Mouse (Mus musculus) intestine, embryonic 16.5 days (tissue): Measurements from ENCODE around the gene Gm21887. TPM values are rescaled to one million over a fixed set of nuclear protein-coding genes. Genes with fewer than 3 reads are reported as not detected.
"Not testable (repeated sequence)": the region's sequence is repeated elsewhere in the genome, so short reads cannot be mapped to it uniquely, and the experiment has no call there.

Source experiments
- ATAC-seq: fragments of 200-750 bp; cut with Nextera tagmentation; 2 replicates; pipeline ENCODE4 v1.8.0; 2017; ENCODE audit warnings: moderate TSS enrichment, moderate library complexity
- H3K27ac ChIP-seq: fragments of 300-500 bp; sonication (generic); 2 replicates; pipeline ENCODE4 v1.5.1; 2014; ENCODE audit warnings: mild to moderate bottlenecking, low read length
- H3K27me3 ChIP-seq: fragments of 300-500 bp; sonication (generic); replicated peaks from 2 replicates; pipeline ENCODE4 v1.6.1; 2014; ENCODE audit warnings: low read length, control low read depth, mixed read lengths; ENCODE audit not compliant: control insufficient read depth, insufficient read depth
- H3K36me3 ChIP-seq: fragments of 300-500 bp; sonication (generic); 2 replicates; pipeline ENCODE4 v1.6.1; 2014; ENCODE audit warnings: low read length, control low read depth; ENCODE audit not compliant: control insufficient read depth, insufficient read depth
- H3K4me1 ChIP-seq: fragments of 300-500 bp; sonication (generic); 2 replicates; pipeline ENCODE4 v1.6.1; 2014; ENCODE audit warnings: low read length, control low read depth, mixed read lengths; ENCODE audit not compliant: control insufficient read depth, insufficient read depth
- H3K4me2 ChIP-seq: fragments of 300-500 bp; sonication (generic); 2 replicates; pipeline ENCODE4 v1.6.1; 2014; ENCODE audit warnings: low read depth, low read length, control low read depth
- H3K4me3 ChIP-seq: fragments of 300-500 bp; sonication (generic); 2 replicates; pipeline ENCODE4 v1.5.1; 2014; ENCODE audit warnings: mild to moderate bottlenecking, low read length
- H3K9ac ChIP-seq: fragments of 300-500 bp; sonication (generic); 2 replicates; pipeline ENCODE4 v1.6.1; 2014; ENCODE audit warnings: low read depth, low read length
- H3K9me3 ChIP-seq: fragments of 300-500 bp; sonication (generic); 2 replicates; pipeline ENCODE4 v1.6.1; 2016; ENCODE audit warnings: low read length, control low read depth; ENCODE audit not compliant: control insufficient read depth
- WGBS: fragments of 180-500 bp; shearing (Covaris S2); extraction: QIAGEN DNeasy Blood & Tissue Kit; methylation state at CpG from one replicate; pipeline ENCODE4 v1.1.7; 2014; 5-methylcytosine and 5-hydroxymethylcytosine counted together
- polyA plus RNA-seq: library from polyadenylated mRNA; unstranded; fragments of >200 nt; fragmentation: Nextera tagmentation; extraction: Ambion mirVana; gene quantifications from 2 replicates; pipeline ENCODE4 v1.2.1, GENCODE M21; 2015

The Gm21887 gene
- 111 and 149 TPM in 2 replicates for polyA plus RNA-seq

GRCm38 (mm10) chrX:170009016-170009750 is at the start of gene Gm21887:
TSS of gene Gm21887 (plus strand) at chrX:170009659.
- H3K4me1 ChIP-seq, H3K27me3 ChIP-seq: not testable (repeated sequence)
- H3K27ac ChIP-seq, result peak within 1 kb of the TSS; percentile 73
- peak within 1 kb of the TSS; percentile 39 for H3K4me2 ChIP-seq
- H3K36me3 ChIP-seq, result peaks cover 14% of the 10 kb centered on the region
- 63% methylated on average over 116 of the region's 118 CpGs for WGBS
- ATAC-seq, result peak; percentile 86
- peak within 1 kb of the TSS; percentile 52 for H3K4me3 ChIP-seq
- H3K9me3 ChIP-seq, result peaks cover 36% of the 10 kb centered on the region
- H3K9ac ChIP-seq, result peak within 1 kb of the TSS; percentile 74

GRCm38 (mm10) chrX:169969337-169969736 is 40.1 kb upstream of the Gm21887 start:
- Histone ChIP-seq H3K27ac (no peak overlapping the region), H3K4me3 (no peak overlapping the region), H3K4me2 (no peak overlapping the region), H3K9me3 (0 out of 2 replicates have a peak, but pooled peaks cover 3% of the 10 kb centered on the region), H3K4me1 (no peaks in the 10 kb centered on the region), H3K9ac (no peak overlapping the region), H3K36me3 (0 out of 2 replicates have a peak, but pooled peaks cover 2% of the 10 kb centered on the region), H3K27me3 (no peaks in the 10 kb centered on the region)
- ATAC-seq, result no peak
- WGBS, result 79% methylated on average over 1 of the region's 1 CpGs

- not testable (repeated sequence) for H3K36me3 ChIP-seq, H3K27me3 ChIP-seq, H3K4me1 ChIP-seq, H3K4me3 ChIP-seq, H3K27ac ChIP-seq, H3K9me3 ChIP-seq, H3K9ac ChIP-seq, H3K4me2 ChIP-seq
- WGBS, result 89% methylated on average over 3 of the region's 3 CpGs
- peak; percentile 31; the same call in 1 of the 2 replicates for ATAC-seq
Measured at GRCm38 (mm10) chrX:169969765-169970164, 39.7 kb upstream of the Gm21887 start.

- 89% methylated on average over 7 of the region's 7 CpGs for WGBS
- H3K4me1 ChIP-seq, H3K27ac ChIP-seq, H3K4me3 ChIP-seq, H3K9me3 ChIP-seq, H3K27me3 ChIP-seq, H3K9ac ChIP-seq, H3K36me3 ChIP-seq, H3K4me2 ChIP-seq, ATAC-seq: not testable (repeated sequence)
Measured at GRCm38 (mm10) chrX:169970546-169970945, 38.9 kb upstream of the Gm21887 start.

GRCm38 (mm10) chrX:169971562-169971961 is 37.9 kb upstream of the Gm21887 start:
- WGBS, result 89% methylated on average over 6 of the region's 6 CpGs
- H3K4me1 ChIP-seq, H3K36me3 ChIP-seq, ATAC-seq, H3K27me3 ChIP-seq, H3K9me3 ChIP-seq, H3K27ac ChIP-seq, H3K4me3 ChIP-seq, H3K9ac ChIP-seq, H3K4me2 ChIP-seq: not testable (repeated sequence)

- WGBS, result 72% methylated on average over 2 of the region's 2 CpGs
- peak; percentile 21; the same call in 1 of the 2 replicates for ATAC-seq
- not testable (repeated sequence) for H3K4me2 ChIP-seq, H3K4me1 ChIP-seq, H3K9me3 ChIP-seq, H3K36me3 ChIP-seq, H3K9ac ChIP-seq, H3K27me3 ChIP-seq, H3K4me3 ChIP-seq
- H3K27ac ChIP-seq, result 0 out of 2 replicates have a peak overlapping the region, but pooled peaks have one; percentile 0
Measured at GRCm38 (mm10) chrX:169972131-169972530, 37.3 kb upstream of the Gm21887 start.

- not testable (repeated sequence) for H3K4me3 ChIP-seq, H3K9ac ChIP-seq, H3K9me3 ChIP-seq, H3K4me1 ChIP-seq, H3K27ac ChIP-seq, H3K4me2 ChIP-seq, H3K27me3 ChIP-seq, H3K36me3 ChIP-seq
- WGBS, result 75% methylated on average over 6 of the region's 6 CpGs
- peak; percentile 11; the same call in 1 of the 2 replicates for ATAC-seq
Measured at GRCm38 (mm10) chrX:169972791-169973494, 36.5 kb upstream of the Gm21887 start.

GRCm38 (mm10) chrX:169973806-169974205 is 35.7 kb upstream of the Gm21887 start:
- H3K27ac ChIP-seq, H3K4me2 ChIP-seq, H3K4me3 ChIP-seq, H3K4me1 ChIP-seq, H3K27me3 ChIP-seq, ATAC-seq, H3K9ac ChIP-seq, H3K36me3 ChIP-seq, H3K9me3 ChIP-seq: not testable (repeated sequence)
- 56% methylated on average over 3 of the region's 3 CpGs for WGBS

GRCm38 (mm10) chrX:169974456-169974855 is 35.0 kb upstream of the Gm21887 start:
- not testable (repeated sequence) for H3K4me1 ChIP-seq, H3K27me3 ChIP-seq, H3K9ac ChIP-seq, H3K4me2 ChIP-seq, H3K36me3 ChIP-seq, H3K4me3 ChIP-seq, H3K9me3 ChIP-seq, ATAC-seq, H3K27ac ChIP-seq
- WGBS, result 57% methylated on average over 4 of the region's 4 CpGs
